Mouse (Mus musculus) liver, embryonic 14.5 days (tissue): Measurements from ENCODE around the gene Dnajc15.

Experiments
- CTCF ChIP-seq: IDR thresholded peaks from 2 replicates; pipeline ENCODE4 v1.5.1; 2016; ENCODE audit warnings: antibody characterized with exemption, low read depth, control low read depth
- EP300 ChIP-seq: IDR thresholded peaks from 2 replicates; pipeline ENCODE4 v1.6.1; 2016; ENCODE audit warnings: antibody characterized with exemption, low read depth

GRCm38 (mm10) chr14:77882669-77883068 is 7.7 kb upstream of the Dnajc15 start:
- TF ChIP-seq EP300 (no peak), CTCF (no peak)
